Mouse (Mus musculus) MEL (cell line): Measurements from ENCODE around the gene Rab12.

ENCODE experiments used
- CHD1 ChIP-seq: IDR thresholded peaks from 2 replicates; pipeline ENCODE4 v1.6.1; 2012; ENCODE audit warnings: low read depth, mild to moderate bottlenecking, inconsistent platforms, low read length, improper control_type of control experiment
- CHD2 ChIP-seq: IDR thresholded peaks from 2 replicates; pipeline ENCODE4 v1.6.1; 2011; ENCODE audit warnings: low read length, improper control_type of control experiment
- CTCF ChIP-seq, 3 experiments: IDR thresholded peaks in 2 of 3; conservative IDR thresholded peaks in 1 of 3; 2 replicates each; pipeline ENCODE4 v1.5.1; 2011 to 2012; ENCODE audit warnings: low read length in 3 of 3, low read depth in 2 of 3, mild to moderate bottlenecking in 2 of 3, improper control_type of control experiment in 1 of 3, inconsistent platforms in 1 of 3, mixed read lengths in 1 of 3, moderate library complexity in 1 of 3; ENCODE audit not compliant: control insufficient read depth in 1 of 3, insufficient read depth in 1 of 3, poor library complexity in 1 of 3, severe bottlenecking in 1 of 3
- HCFC1 ChIP-seq: IDR thresholded peaks from 2 replicates; pipeline ENCODE4 v1.6.1; 2012; ENCODE audit warnings: low read depth, mild to moderate bottlenecking, inconsistent platforms, low read length, improper control_type of control experiment, moderate library complexity
- MAX ChIP-seq: IDR thresholded peaks from 2 replicates; pipeline ENCODE4 v1.6.1; 2011; ENCODE audit warnings: low read length, improper control_type of control experiment
- POLR2A ChIP-seq, 2 experiments: IDR thresholded peaks; 2 replicates each; pipeline ENCODE4 v1.6.1; 2011 to 2012; ENCODE audit warnings: low read length in 2 of 2, mild to moderate bottlenecking in 2 of 2, control low read depth in 1 of 2, improper control_type of control experiment in 1 of 2, low read depth in 1 of 2, moderate library complexity in 1 of 2; ENCODE audit not compliant: control insufficient read depth in 1 of 2, insufficient read depth in 1 of 2, poor library complexity in 1 of 2
- TAL1 ChIP-seq: IDR thresholded peaks from 2 replicates; pipeline ENCODE4 v1.6.1; 2012; ENCODE audit warnings: mild to moderate bottlenecking, inconsistent platforms, low read length, moderate library complexity, mixed read lengths
- TBP ChIP-seq: IDR thresholded peaks from 2 replicates; pipeline ENCODE4 v1.8.0; 2011; ENCODE audit warnings: low read depth, low read length, improper control_type of control experiment
- ZC3H11A ChIP-seq: IDR thresholded peaks from 2 replicates; pipeline ENCODE4 v1.6.1; 2012; ENCODE audit warnings: low read depth, mild to moderate bottlenecking, inconsistent platforms, low read length, improper control_type of control experiment
- ZKSCAN1 ChIP-seq: IDR thresholded peaks from 2 replicates; pipeline ENCODE4 v1.6.1; 2012; ENCODE audit warnings: low read depth, mild to moderate bottlenecking, inconsistent platforms, low read length, improper control_type of control experiment, moderate library complexity

DNA sequence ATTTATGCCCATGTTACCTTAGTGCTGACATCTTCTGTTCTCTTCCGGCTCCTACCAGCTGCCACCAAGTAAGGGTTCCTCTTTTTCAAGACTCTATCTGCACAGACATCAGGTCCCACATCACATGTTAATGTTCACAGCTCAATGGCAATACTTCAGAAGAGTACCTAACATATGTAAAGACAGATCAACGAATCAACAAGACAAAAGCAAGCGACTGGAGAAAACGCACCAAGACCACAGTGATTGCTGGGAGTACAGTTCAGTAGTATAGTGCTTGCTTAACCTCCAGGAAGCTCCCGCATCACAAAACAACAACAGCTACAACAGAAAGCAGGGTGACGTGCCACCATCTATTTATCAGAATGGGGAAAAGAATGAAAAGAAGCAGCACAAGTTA, 33.0 kb downstream of the Rab12 start:
- no peak for TF ChIP-seq MAX
- TF ChIP-seq TBP = no peak
- TF ChIP-seq CHD2 = no peak
- no peak for TF ChIP-seq ZC3H11A
- TF ChIP-seq TAL1 = no peak
- TF ChIP-seq HCFC1 = no peak
- no peak for TF ChIP-seq CTCF (IDR thresholded peaks at IDR 0.05 in 2 of 3, conservative IDR thresholded peaks at IDR 0.05 in 1 of 3; ENCODE audit: control insufficient read depth in 1 of 3, insufficient read depth in 1 of 3, low read depth in 2 of 3, low read length in 3 of 3, poor library complexity in 1 of 3, severe bottlenecking in 1 of 3)
- TF ChIP-seq POLR2A (IDR thresholded peaks at IDR 0.05; ENCODE audit: control insufficient read depth in 1 of 2, insufficient read depth in 1 of 2, low read depth in 1 of 2, low read length in 2 of 2, poor library complexity in 1 of 2) = no peak
- no peak for TF ChIP-seq ZKSCAN1
- no peak for TF ChIP-seq CHD1
